Mouse (Mus musculus) intestine, embryonic 14.5 days (tissue): ENCODE data around the gene Arl13b. TPM values are rescaled to one million over a fixed set of nuclear protein-coding genes. Genes with fewer than 3 reads are reported as not detected.

Experiments used
- ATAC-seq: fragments of 200-750 bp; cut with Nextera tagmentation; replicated peaks from 2 replicates; pipeline ENCODE4 v1.8.0; 2017; ENCODE audit warnings: low read depth, moderate number of reproducible peaks, moderate TSS enrichment, moderate library complexity; ENCODE audit not compliant: low FRiP score, low TSS enrichment
- DNase-seq: peaks from one replicate; pipeline ENCODE4 v3.0.0-alpha.2; 2018; ENCODE audit warnings: low spot score
- H3K27ac ChIP-seq: fragments of 300-500 bp; sonication (generic); 2 replicates; pipeline ENCODE4 v1.5.1; 2014; ENCODE audit warnings: low read depth, mild to moderate bottlenecking, control low read depth
- H3K27me3 ChIP-seq: fragments of 300-500 bp; sonication (generic); replicated peaks from 2 replicates; pipeline ENCODE4 v1.6.1; 2014; ENCODE audit warnings: low read length, control low read depth; ENCODE audit not compliant: control insufficient read depth, insufficient read depth
- H3K36me3 ChIP-seq: fragments of 300-500 bp; sonication (generic); 2 replicates; pipeline ENCODE4 v1.6.1; 2014; ENCODE audit warnings: low read length, control low read depth; ENCODE audit not compliant: control insufficient read depth, insufficient read depth
- H3K4me1 ChIP-seq: fragments of 300-500 bp; sonication (generic); replicated peaks from 2 replicates; pipeline ENCODE4 v1.6.1; 2014; ENCODE audit warnings: low read length, control low read depth, mixed read lengths; ENCODE audit not compliant: control insufficient read depth, insufficient read depth
- H3K4me2 ChIP-seq: fragments of 300-500 bp; sonication (generic); 2 replicates; pipeline ENCODE4 v1.6.1; 2014; ENCODE audit warnings: low read length
- H3K4me3 ChIP-seq: fragments of 300-500 bp; sonication (generic); 2 replicates; pipeline ENCODE4 v1.5.1; 2014; ENCODE audit warnings: low read depth, low read length, control low read depth, mixed read lengths
- H3K9ac ChIP-seq: fragments of 300-500 bp; sonication (generic); 2 replicates; pipeline ENCODE4 v1.6.1; 2014; ENCODE audit warnings: mild to moderate bottlenecking, low read length
- H3K9me3 ChIP-seq: fragments of 300-500 bp; sonication (generic); 2 replicates; pipeline ENCODE4 v1.6.1; 2016; ENCODE audit warnings: low read length, control low read depth; ENCODE audit not compliant: control insufficient read depth
- WGBS: fragments of 180-500 bp; shearing (Covaris S2); extraction: QIAGEN DNeasy Blood & Tissue Kit; methylation state at CpG from one replicate; pipeline ENCODE4 v1.1.7; 2014; 5-methylcytosine and 5-hydroxymethylcytosine counted together
- microRNA-seq: library from miRNA; unstranded; fragments of <30 nt; microRNA quantifications from one replicate; pipeline ENCODE4, GENCODE M21; 2016
- polyA plus RNA-seq: library from polyadenylated mRNA; unstranded; fragments of >200 nt; fragmentation: Nextera tagmentation; extraction: Ambion mirVana; gene quantifications from 2 replicates; pipeline ENCODE4 v1.2.1, GENCODE M21; 2014

The Arl13b gene
- polyA plus RNA-seq, 1 experiment from 2014 or later = 11.4 TPM

GRCm38 (mm10) chr16:62758340-62758739 is 88.5 kb downstream of the Arl13b start:
- Histone ChIP-seq H3K4me2 (no peak overlapping the region), H3K9me3 (peaks cover 5% of the 10 kb centered on the region), H3K4me1 (no peaks in the 10 kb centered on the region), H3K4me3 (no peak overlapping the region), H3K9ac (no peak overlapping the region), H3K27ac (no peak overlapping the region), H3K36me3 (no peaks in the 10 kb centered on the region), H3K27me3 (no peaks in the 10 kb centered on the region)
- DNase-seq = no peak
- 77% methylated on average over 2 of the region's 2 CpGs for WGBS
- no peak for ATAC-seq

DNA sequence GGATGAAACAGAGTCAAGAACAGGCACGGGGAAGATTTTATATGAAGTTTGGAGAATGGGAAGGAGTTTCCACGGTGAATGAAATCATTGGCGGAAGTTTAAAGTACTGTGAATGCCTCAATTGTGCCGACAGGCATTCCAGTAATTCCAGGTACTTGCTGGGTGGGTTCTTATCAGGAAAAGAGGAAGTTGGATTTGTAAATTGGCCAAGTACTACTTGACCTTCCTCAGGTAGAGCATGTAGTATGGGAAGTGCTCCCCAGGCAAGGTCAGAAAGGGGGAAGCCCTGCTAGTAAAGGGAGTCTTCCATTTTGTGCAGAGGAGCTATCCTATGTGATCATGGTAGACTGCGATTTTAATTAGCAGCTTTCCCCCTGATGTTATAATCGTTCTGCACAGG is 91.5 kb downstream of the Arl13b start:
- Histone ChIP-seq H3K4me3 (no peak overlapping the region), H3K4me1 (no peaks in the 10 kb centered on the region), H3K4me2 (no peak overlapping the region), H3K9ac (no peak overlapping the region), H3K36me3 (no peaks in the 10 kb centered on the region), H3K27ac (no peak overlapping the region), H3K9me3 (peaks cover 5% of the 10 kb centered on the region), H3K27me3 (no peaks in the 10 kb centered on the region)
- WGBS = 88% methylated on average over 6 of the region's 6 CpGs
- no peak for ATAC-seq
- DNase-seq = no peak

- H3K9ac ChIP-seq = no peak overlapping the region
- H3K4me3 ChIP-seq = no peak overlapping the region
- peaks cover 5% of the 10 kb centered on the region for H3K9me3 ChIP-seq
- H3K27ac ChIP-seq = no peak overlapping the region
- H3K4me1 ChIP-seq = no peaks in the 10 kb centered on the region
- 78% methylated on average over 1 of the region's 1 CpGs for WGBS
- no peaks in the 10 kb centered on the region for H3K27me3 ChIP-seq
- DNase-seq (no peak), ATAC-seq (no peak)
- no peaks in the 10 kb centered on the region for H3K36me3 ChIP-seq
- no peak overlapping the region for H3K4me2 ChIP-seq
Measured at GRCm38 (mm10) chr16:62753597-62753996, 93.2 kb downstream of the Arl13b start.

GRCm38 (mm10) chr16:62753079-62753478 is 93.8 kb downstream of the Arl13b start:
- Histone ChIP-seq H3K9me3 (no peaks in the 10 kb centered on the region; the same call in 1 of the 2 replicates), H3K9ac (no peak overlapping the region), H3K27ac (no peak overlapping the region), H3K4me2 (no peak overlapping the region), H3K27me3 (no peaks in the 10 kb centered on the region), H3K4me3 (no peak overlapping the region), H3K4me1 (no peaks in the 10 kb centered on the region), H3K36me3 (no peaks in the 10 kb centered on the region)
- 89% methylated on average over 4 of the region's 4 CpGs for WGBS
- no peak for DNase-seq
- ATAC-seq = no peak

GRCm38 (mm10) chr16:62745875-62746274 is 101.0 kb downstream of the Arl13b start:
- WGBS = 73% methylated on average over 2 of the region's 2 CpGs
- no peak overlapping the region for H3K9ac ChIP-seq
- H3K9me3 ChIP-seq = no peaks in the 10 kb centered on the region
- ATAC-seq (no peak), DNase-seq (no peak)
- H3K4me2 ChIP-seq = no peak overlapping the region
- H3K4me1 ChIP-seq = no peaks in the 10 kb centered on the region
- H3K36me3 ChIP-seq = no peaks in the 10 kb centered on the region
- H3K4me3 ChIP-seq = no peak overlapping the region
- no peak overlapping the region for H3K27ac ChIP-seq
- H3K27me3 ChIP-seq = no peaks in the 10 kb centered on the region

Small RNA genes lying within 50 kb of the gene (microRNA-seq; reads per million reads assigned to microRNA genes)
- gene Gm25986 = not detected

Other genes with a start within 250 kb of the Arl13b start
- gene Nsun3, start 60.2 kb downstream of the Arl13b start, polyA plus RNA-seq = 8.3 and 8.5 TPM in 2 replicates
- gene Stx19, start 32.4 kb downstream of the Arl13b start, polyA plus RNA-seq = 0.68 and 0.82 TPM in 2 replicates
- 25.5 and 26.9 TPM in 2 replicates for gene Pros1, start 7.3 kb upstream of the Arl13b start, polyA plus RNA-seq